Mouse (Mus musculus) embryonic facial prominence, embryonic 15.5 days (tissue): Measurements from ENCODE around the gene Nup93. TPM values are rescaled to one million over a fixed set of nuclear protein-coding genes. Genes with fewer than 3 reads are reported as not detected.
A peak's percentile ranks its signal among the peaks of the same experiment; 100 is the strongest.

Experiments
- ATAC-seq: fragments of 200-750 bp; cut with Nextera tagmentation; 2 replicates; pipeline ENCODE4 v1.8.0; 2017; ENCODE audit warnings: low read depth, moderate TSS enrichment; ENCODE audit not compliant: insufficient number of reproducible peaks, low FRiP score, low TSS enrichment
- H3K27ac ChIP-seq: fragments of 300-500 bp; sonication (generic); replicated peaks from 2 replicates; pipeline ENCODE4 v1.5.1; 2015; ENCODE audit warnings: mild to moderate bottlenecking, inconsistent platforms
- H3K27me3 ChIP-seq: fragments of 300-500 bp; sonication (generic); 2 replicates; pipeline ENCODE4 v1.6.1; 2015; ENCODE audit warnings: inconsistent platforms
- H3K36me3 ChIP-seq: fragments of 300-500 bp; sonication (generic); 2 replicates; pipeline ENCODE4 v1.6.1; 2015; ENCODE audit warnings: mild to moderate bottlenecking, inconsistent platforms
- H3K4me1 ChIP-seq: fragments of 300-500 bp; sonication (generic); 2 replicates; pipeline ENCODE4 v1.6.1; 2015; ENCODE audit warnings: inconsistent platforms
- H3K4me2 ChIP-seq: fragments of 300-500 bp; sonication (generic); replicated peaks from 2 replicates; pipeline ENCODE4 v1.6.1; 2015; ENCODE audit warnings: mild to moderate bottlenecking, inconsistent platforms
- H3K4me3 ChIP-seq: fragments of 300-500 bp; sonication (generic); replicated peaks from 2 replicates; pipeline ENCODE4 v1.5.1; 2015; ENCODE audit warnings: mild to moderate bottlenecking, inconsistent platforms
- H3K9ac ChIP-seq: fragments of 300-500 bp; sonication (generic); 2 replicates; pipeline ENCODE4 v1.6.1; 2015; ENCODE audit warnings: inconsistent platforms
- H3K9me3 ChIP-seq: fragments of 300-500 bp; sonication (generic); replicated peaks from 2 replicates; pipeline ENCODE4 v1.6.1; 2016; ENCODE audit warnings: inconsistent platforms
- WGBS: fragments of 180-500 bp; shearing (Covaris S2); methylation state at CpG from one replicate; pipeline ENCODE4 v1.1.7; 2015; 5-methylcytosine and 5-hydroxymethylcytosine counted together
- polyA plus RNA-seq: library from polyadenylated mRNA; unstranded; fragments of >200 nt; fragmentation: Nextera tagmentation; extraction: Ambion mirVana; gene quantifications from 2 replicates; pipeline ENCODE4 v1.2.1, GENCODE M21; 2015

Gene Nup93
- polyA plus RNA-seq, 1 experiment from 2014 or later: 63.5 TPM

DNA sequence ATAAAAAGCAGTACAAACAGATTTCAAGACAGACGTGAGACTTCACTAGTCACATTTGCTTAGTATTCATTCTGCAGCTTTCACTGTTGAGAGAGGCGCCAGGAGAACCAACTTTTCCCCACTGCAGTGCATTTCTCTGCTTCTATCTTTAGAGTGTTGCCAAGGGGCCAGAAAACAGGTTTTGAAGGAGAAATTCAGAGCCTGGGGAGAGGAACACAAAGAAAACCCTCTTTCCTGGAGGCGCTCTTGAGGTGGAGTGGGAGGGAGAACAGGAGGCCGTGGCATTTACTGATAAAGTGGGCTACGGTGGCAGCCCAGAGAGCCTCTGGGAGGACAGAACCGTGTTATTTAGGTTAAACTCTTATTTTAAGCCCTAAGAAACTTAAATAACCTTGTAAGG, 81.3 kb downstream of the Nup93 start:
- WGBS: 59% methylated on average over 6 of the region's 6 CpGs
- Histone ChIP-seq H3K9me3 (no peaks in the 10 kb centered on the region), H3K4me2 (no peak overlapping the region), H3K36me3 (0 out of 2 replicates have a peak, but pooled peaks cover 3% of the 10 kb centered on the region), H3K27ac (peak overlapping the region; percentile 66; the same call in 1 of the 2 replicates), H3K4me3 (no peak overlapping the region), H3K4me1 (no peaks in the 10 kb centered on the region), H3K9ac (no peak overlapping the region), H3K27me3 (no peaks in the 10 kb centered on the region)
- ATAC-seq: no peak

DNA sequence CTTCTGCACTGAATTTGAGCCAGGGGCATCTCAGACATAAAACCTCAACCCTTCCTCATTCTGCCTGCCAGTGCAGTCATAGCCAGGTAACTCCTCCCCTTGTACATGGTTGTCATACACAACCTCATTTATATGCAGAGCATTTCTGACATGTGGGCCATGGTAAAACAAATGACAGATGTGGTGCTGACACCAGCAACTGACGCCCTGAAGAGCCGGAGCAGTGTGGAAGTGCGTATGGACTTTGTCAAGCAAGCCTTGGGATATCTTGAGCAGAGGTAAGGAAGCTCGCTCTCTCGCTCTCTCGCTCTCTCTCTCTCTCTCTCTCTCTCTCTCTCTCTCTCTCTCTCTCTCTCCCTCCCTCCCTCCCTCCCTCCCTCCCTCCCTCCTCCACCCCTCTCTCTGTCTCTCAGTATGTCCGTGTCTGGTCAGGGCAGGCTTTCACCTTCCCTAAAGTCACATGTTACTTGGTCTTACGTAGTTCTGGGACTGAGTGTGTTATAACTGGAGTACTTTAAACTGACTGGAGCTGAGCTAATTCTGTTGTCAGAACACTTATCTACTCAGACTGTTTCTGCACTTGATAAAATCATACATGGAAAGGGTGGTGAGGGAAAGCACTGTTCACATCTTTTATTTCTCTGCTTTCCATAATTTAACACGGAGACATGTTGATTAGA, 82.1 kb downstream of the Nup93 start:
- 55% methylated on average over 9 of the region's 9 CpGs for WGBS

DNA sequence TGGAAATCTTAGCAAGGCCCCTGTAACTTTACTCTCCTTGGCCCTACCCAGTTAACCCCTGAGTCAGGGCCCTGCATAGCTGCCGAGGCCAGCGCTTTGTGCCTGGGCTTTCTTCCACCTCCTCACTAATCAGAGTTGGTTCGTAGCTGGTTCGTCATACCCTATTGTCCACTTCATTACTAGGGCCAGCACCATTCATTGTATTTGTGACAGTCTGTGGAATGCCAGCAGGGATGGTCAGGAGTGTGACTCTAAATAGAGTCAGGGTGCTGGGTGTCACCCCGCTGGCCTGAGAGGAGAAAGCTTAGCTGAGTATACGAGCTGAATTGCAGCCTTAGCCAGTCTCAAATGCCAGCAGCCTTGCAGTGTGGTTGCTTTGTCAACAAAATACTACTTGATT, 82.7 kb downstream of the Nup93 start:
- no peak overlapping the region for H3K27ac ChIP-seq
- no peak overlapping the region for H3K4me2 ChIP-seq
- H3K36me3 ChIP-seq: 0 out of 2 replicates have a peak, but pooled peaks cover 14% of the 10 kb centered on the region
- no peak overlapping the region for H3K9ac ChIP-seq
- no peak overlapping the region for H3K4me3 ChIP-seq
- ATAC-seq: no peak
- H3K27me3 ChIP-seq: no peaks in the 10 kb centered on the region
- no peaks in the 10 kb centered on the region for H3K9me3 ChIP-seq
- WGBS: 72% methylated on average over 6 of the region's 6 CpGs
- H3K4me1 ChIP-seq: no peaks in the 10 kb centered on the region

More for the DNA sequence above, 82.1 kb downstream of the Nup93 start:
- no peaks in the 10 kb centered on the region for H3K4me1 ChIP-seq
- H3K4me2 ChIP-seq: no peak overlapping the region
- no peak overlapping the region for H3K4me3 ChIP-seq
- H3K36me3 ChIP-seq: 0 out of 2 replicates have a peak, but pooled peaks cover 7% of the 10 kb centered on the region
- H3K27me3 ChIP-seq: no peaks in the 10 kb centered on the region
- H3K9ac ChIP-seq: no peak overlapping the region
- 0 out of 2 replicates have a peak overlapping the region, but pooled peaks have one; percentile 66 for H3K27ac ChIP-seq
- no peaks in the 10 kb centered on the region for H3K9me3 ChIP-seq
- no peak for ATAC-seq

DNA sequence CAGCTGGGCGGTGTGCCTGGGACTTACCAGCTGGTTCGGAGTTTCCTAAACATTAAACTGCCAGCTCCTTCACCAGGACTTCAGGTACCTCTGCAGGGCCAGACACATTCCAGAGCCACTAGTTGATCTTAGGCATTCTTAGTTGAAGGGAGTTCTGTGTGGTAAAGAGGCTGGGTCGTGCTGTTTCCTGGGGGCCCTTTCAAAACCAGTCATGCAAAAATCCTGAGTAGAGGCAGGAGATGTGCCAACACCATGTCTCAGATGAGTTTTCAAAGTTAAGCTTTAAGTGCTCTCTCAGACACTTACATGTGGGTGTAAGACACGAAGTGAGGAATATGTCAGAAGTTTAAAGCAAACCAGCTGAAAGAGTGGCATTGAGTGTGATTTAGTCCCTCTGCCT, 86.4 kb downstream of the Nup93 start:
- Histone ChIP-seq H3K27ac (no peak overlapping the region), H3K4me1 (no peaks in the 10 kb centered on the region), H3K9me3 (no peaks in the 10 kb centered on the region), H3K4me3 (no peak overlapping the region), H3K36me3 (peaks cover 44% of the 10 kb centered on the region), H3K9ac (no peak overlapping the region), H3K4me2 (no peak overlapping the region), H3K27me3 (no peaks in the 10 kb centered on the region)
- 63% methylated on average over 4 of the region's 4 CpGs for WGBS
- ATAC-seq: no peak

DNA sequence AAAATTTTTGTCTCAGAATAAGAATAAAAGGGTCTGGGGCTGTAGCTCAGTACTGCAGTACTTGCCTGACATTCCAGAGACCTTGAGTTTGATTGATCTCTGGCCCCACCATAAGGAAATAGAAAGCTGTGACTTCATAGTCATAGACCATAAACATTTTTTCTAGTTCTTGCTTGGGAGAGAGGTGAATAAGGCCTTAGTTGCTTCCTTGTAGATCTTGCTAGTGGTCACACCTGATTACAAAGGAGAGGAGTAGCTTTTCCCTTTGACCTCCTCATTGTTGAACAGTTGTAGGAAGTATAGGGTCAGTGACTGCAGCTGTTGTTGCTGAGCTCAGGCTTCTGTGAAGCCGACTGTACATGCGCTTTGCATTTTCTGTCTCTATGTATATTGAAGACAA, 90.0 kb downstream of the Nup93 start:
- 89% methylated on average over 2 of the region's 2 CpGs for WGBS
- Histone ChIP-seq H3K36me3 (peaks cover 58% of the 10 kb centered on the region), H3K4me1 (no peaks in the 10 kb centered on the region), H3K4me3 (no peak overlapping the region), H3K9ac (no peak overlapping the region), H3K4me2 (no peak overlapping the region), H3K9me3 (no peaks in the 10 kb centered on the region), H3K27me3 (no peaks in the 10 kb centered on the region), H3K27ac (no peak overlapping the region)
- ATAC-seq: no peak

GRCm38 (mm10) chr8:94306989-94307513, 92.7 kb downstream of the Nup93 start:
- peaks cover 57% of the 10 kb centered on the region for H3K36me3 ChIP-seq
- ATAC-seq: no peak

DNA sequence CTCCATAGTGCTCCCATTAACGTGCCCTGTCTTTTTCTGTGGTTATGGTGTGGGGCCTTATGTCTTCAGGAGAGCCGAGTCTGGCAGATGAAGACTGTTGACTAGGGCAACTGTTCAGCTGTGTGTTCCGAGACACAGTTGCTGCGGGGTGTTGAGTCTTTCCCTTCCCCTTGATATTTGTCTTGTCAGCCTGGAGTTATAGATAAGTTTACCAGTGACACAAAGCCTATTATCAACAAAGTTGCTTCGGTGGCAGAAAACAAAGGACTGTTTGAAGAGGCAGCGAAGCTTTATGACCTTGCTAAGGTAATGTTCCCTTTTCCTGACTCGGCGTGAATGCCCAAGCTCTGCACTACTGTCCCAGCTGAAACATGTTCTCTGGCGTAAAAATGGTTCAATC, 93.3 kb downstream of the Nup93 start:
- Histone ChIP-seq H3K9me3 (no peaks in the 10 kb centered on the region), H3K27me3 (no peaks in the 10 kb centered on the region), H3K9ac (no peak overlapping the region), H3K4me1 (no peaks in the 10 kb centered on the region), H3K36me3 (peaks cover 53% of the 10 kb centered on the region), H3K4me3 (no peak overlapping the region), H3K4me2 (no peak overlapping the region), H3K27ac (no peak overlapping the region)
- WGBS: 82% methylated on average over 9 of the region's 9 CpGs
- ATAC-seq: no peak

More at GRCm38 (mm10) chr8:94306989-94307513, 92.7 kb downstream of the Nup93 start:
- Histone ChIP-seq H3K4me3 (no peak overlapping the region), H3K4me1 (no peaks in the 10 kb centered on the region), H3K9ac (no peak overlapping the region), H3K9me3 (no peaks in the 10 kb centered on the region), H3K4me2 (no peak overlapping the region), H3K27me3 (no peaks in the 10 kb centered on the region), H3K27ac (no peak overlapping the region)
- WGBS: 76% methylated on average over 7 of the region's 7 CpGs

- 0 out of 2 replicates have a peak, but pooled peaks have one; percentile 15 for ATAC-seq
Measured at GRCm38 (mm10) chr8:94314069-94314468, 99.7 kb downstream of the Nup93 start.

DNA sequence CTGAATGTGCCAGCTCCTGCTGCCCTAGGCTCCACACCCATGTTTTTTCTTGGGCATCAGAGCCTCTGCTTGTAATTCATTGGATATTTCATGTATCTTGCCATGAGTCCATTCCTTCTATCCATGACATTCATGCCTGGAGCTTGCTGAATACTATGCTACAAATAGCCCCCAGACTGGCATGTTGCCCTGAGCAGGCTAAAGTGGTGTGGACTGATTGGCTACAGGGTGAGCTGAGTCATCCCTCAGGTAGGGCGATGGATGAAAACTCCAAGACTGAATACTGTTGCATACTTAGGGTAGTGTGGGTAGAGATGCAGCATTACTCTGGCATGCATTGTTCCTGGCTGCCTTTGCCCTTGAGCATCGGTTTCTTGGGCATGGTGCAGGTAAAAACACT, 102.9 kb downstream of the Nup93 start:
- no peak for ATAC-seq
- no peak overlapping the region for H3K4me3 ChIP-seq
- WGBS: 90% methylated on average over 2 of the region's 2 CpGs

More at GRCm38 (mm10) chr8:94314069-94314468, 99.7 kb downstream of the Nup93 start:
- Histone ChIP-seq H3K27ac (no peak overlapping the region), H3K4me2 (no peak overlapping the region), H3K9me3 (no peaks in the 10 kb centered on the region), H3K27me3 (no peaks in the 10 kb centered on the region), H3K4me3 (no peak overlapping the region), H3K36me3 (peaks cover 12% of the 10 kb centered on the region), H3K4me1 (no peaks in the 10 kb centered on the region), H3K9ac (no peak overlapping the region)
- 78% methylated on average over 2 of the region's 2 CpGs for WGBS

GRCm38 (mm10) chr8:94317691-94318090, 103.3 kb downstream of the Nup93 start:
- H3K27me3 ChIP-seq: no peaks in the 10 kb centered on the region
- no peak overlapping the region for H3K4me3 ChIP-seq
- H3K4me2 ChIP-seq: no peak overlapping the region
- no peaks in the 10 kb centered on the region for H3K9me3 ChIP-seq
- 98% methylated on average over 2 of the region's 2 CpGs for WGBS
- no peak for ATAC-seq
- H3K27ac ChIP-seq: no peak overlapping the region
- no peaks in the 10 kb centered on the region for H3K36me3 ChIP-seq
- peaks cover 9% of the 10 kb centered on the region; the same call in 1 of the 2 replicates for H3K4me1 ChIP-seq
- H3K9ac ChIP-seq: no peak overlapping the region

More for the DNA sequence above, 102.9 kb downstream of the Nup93 start:
- H3K27ac ChIP-seq: no peak overlapping the region
- H3K9me3 ChIP-seq: no peaks in the 10 kb centered on the region
- H3K4me1 ChIP-seq: peaks cover 9% of the 10 kb centered on the region; the same call in 1 of the 2 replicates
- no peak overlapping the region for H3K4me2 ChIP-seq
- no peak overlapping the region for H3K9ac ChIP-seq
- H3K27me3 ChIP-seq: no peaks in the 10 kb centered on the region
- no peaks in the 10 kb centered on the region for H3K36me3 ChIP-seq

- 94% methylated on average over 2 of the region's 2 CpGs for WGBS
- no peak overlapping the region for H3K4me3 ChIP-seq
- no peak overlapping the region for H3K4me2 ChIP-seq
- H3K36me3 ChIP-seq: no peaks in the 10 kb centered on the region
- no peak overlapping the region for H3K27ac ChIP-seq
- ATAC-seq: no peak
- H3K9ac ChIP-seq: no peak overlapping the region
- no peaks in the 10 kb centered on the region for H3K9me3 ChIP-seq
- H3K4me1 ChIP-seq: peaks cover 9% of the 10 kb centered on the region; the same call in 1 of the 2 replicates
- no peaks in the 10 kb centered on the region for H3K27me3 ChIP-seq
Measured at GRCm38 (mm10) chr8:94320036-94320435, 105.7 kb downstream of the Nup93 start.
